Mouse (Mus musculus) MEL (cell line): ENCODE results near the gene Sox6.

Experiments
- BHLHE40 ChIP-seq: IDR thresholded peaks from 2 replicates; pipeline ENCODE4 v1.6.1; 2012; ENCODE audit warnings: low read depth, mild to moderate bottlenecking, inconsistent platforms, low read length, improper control_type of control experiment, borderline replicate concordance
- CHD1 ChIP-seq: IDR thresholded peaks from 2 replicates; pipeline ENCODE4 v1.6.1; 2012; ENCODE audit warnings: low read depth, mild to moderate bottlenecking, inconsistent platforms, low read length, improper control_type of control experiment
- CTCF ChIP-seq, 3 experiments: IDR thresholded peaks in 2 of 3; conservative IDR thresholded peaks in 1 of 3; 2 replicates each; pipeline ENCODE4 v1.5.1; 2011 to 2012; ENCODE audit warnings: low read length in 3 of 3, low read depth in 2 of 3, mild to moderate bottlenecking in 2 of 3, improper control_type of control experiment in 1 of 3, inconsistent platforms in 1 of 3, mixed read lengths in 1 of 3, moderate library complexity in 1 of 3; ENCODE audit not compliant: control insufficient read depth in 1 of 3, insufficient read depth in 1 of 3, poor library complexity in 1 of 3, severe bottlenecking in 1 of 3
- GATA1 ChIP-seq: IDR thresholded peaks from 2 replicates; pipeline ENCODE4 v1.6.1; 2011; ENCODE audit warnings: low read depth, low read length, improper control_type of control experiment
- KAT2A ChIP-seq: conservative IDR thresholded peaks from 2 replicates; pipeline ENCODE4 v1.6.1; 2012; ENCODE audit warnings: low read depth, low read length, improper control_type of control experiment, inconsistent platforms
- NRF1 ChIP-seq: IDR thresholded peaks from 2 replicates; pipeline ENCODE4 v1.6.1; 2014; ENCODE audit warnings: low read depth, mild to moderate bottlenecking, inconsistent platforms, low read length, improper control_type of control experiment, moderate library complexity; ENCODE audit not compliant: poor library complexity, insufficient read depth, severe bottlenecking
- POLR2A ChIP-seq, 2 experiments: IDR thresholded peaks; 2 replicates each; pipeline ENCODE4 v1.6.1; 2011 to 2012; ENCODE audit warnings: low read length in 2 of 2, mild to moderate bottlenecking in 2 of 2, control low read depth in 1 of 2, improper control_type of control experiment in 1 of 2, low read depth in 1 of 2, moderate library complexity in 1 of 2; ENCODE audit not compliant: control insufficient read depth in 1 of 2, insufficient read depth in 1 of 2, poor library complexity in 1 of 2

GRCm38 (mm10) chr7:115491721-115492120 is 546.9 kb downstream of the Sox6 start:
- TF ChIP-seq KAT2A = no peak
- TF ChIP-seq GATA1 = no peak
- TF ChIP-seq CHD1 = no peak
- TF ChIP-seq CTCF (IDR thresholded peaks at IDR 0.05 in 2 of 3, conservative IDR thresholded peaks at IDR 0.05 in 1 of 3; ENCODE audit: control insufficient read depth in 1 of 3, insufficient read depth in 1 of 3, low read depth in 2 of 3, low read length in 3 of 3, poor library complexity in 1 of 3, severe bottlenecking in 1 of 3) = no peak
- TF ChIP-seq POLR2A (IDR thresholded peaks at IDR 0.05; ENCODE audit: control insufficient read depth in 1 of 2, insufficient read depth in 1 of 2, low read depth in 1 of 2, low read length in 2 of 2, poor library complexity in 1 of 2) = no peak
- TF ChIP-seq NRF1 = no peak
- TF ChIP-seq BHLHE40 = no peak
